Mouse (Mus musculus) gastrocnemius, adult 18-20 months (tissue): ENCODE measurements around the gene Selenof. TPM values are rescaled to one million over a fixed set of nuclear protein-coding genes. Genes with fewer than 3 reads are reported as not detected.

Source experiments
- DNase-seq: peaks from one replicate; pipeline ENCODE4 v3.0.0; 2021; ENCODE audit warnings: low spot score
- total RNA-seq, 2 experiments: library from RNA; stranded (reverse); gene quantifications; 2 replicates each; pipeline ENCODE4 v1.2.3; 2021

Selenof gene
- total RNA-seq, 2 experiments from 2014 or later: 109 to 111 TPM

DNA sequence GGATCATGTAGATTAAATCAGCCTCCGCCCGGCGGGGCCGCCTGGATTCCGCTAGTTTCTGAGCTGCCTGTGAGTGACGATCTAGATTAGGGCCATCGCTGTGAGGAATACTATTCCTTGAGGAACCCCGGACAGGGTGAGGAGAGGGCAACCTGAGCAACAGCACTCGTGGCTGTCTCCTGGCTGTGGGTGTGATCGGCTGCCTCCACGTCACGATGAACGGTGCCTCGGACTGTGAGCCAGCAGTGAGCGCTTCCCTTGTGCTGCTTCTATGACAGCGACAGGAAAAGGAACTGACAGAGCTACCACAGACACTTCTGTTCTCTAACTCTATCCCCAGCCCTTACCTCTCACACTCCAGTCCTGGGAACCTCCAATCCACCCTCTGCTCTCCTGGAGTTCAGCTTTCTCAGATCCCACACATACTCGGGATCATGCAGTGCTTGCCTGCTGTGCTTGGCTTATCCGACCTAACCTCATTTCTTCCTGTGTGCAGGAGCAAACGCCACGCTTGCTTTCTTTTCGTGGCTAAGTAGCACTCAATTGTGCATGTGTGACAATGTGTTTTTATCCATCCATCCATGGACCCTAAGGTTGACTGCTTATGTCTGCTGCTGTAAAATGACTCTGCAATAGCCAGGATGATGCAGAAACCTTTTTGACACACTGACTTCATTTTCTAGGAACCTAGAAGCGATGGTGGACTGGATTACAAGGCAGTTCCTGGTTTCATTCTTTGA, 8.4 kb upstream of the Selenof start:
- no peak for DNase-seq

GRCm38 (mm10) chr3:144563916-144564315, 6.2 kb upstream of the Selenof start:
- DNase-seq: no peak

- no peak for DNase-seq
These were observed 4.9 kb upstream of the Selenof start for GRCm38 (mm10) chr3:144565212-144565611.

DNA sequence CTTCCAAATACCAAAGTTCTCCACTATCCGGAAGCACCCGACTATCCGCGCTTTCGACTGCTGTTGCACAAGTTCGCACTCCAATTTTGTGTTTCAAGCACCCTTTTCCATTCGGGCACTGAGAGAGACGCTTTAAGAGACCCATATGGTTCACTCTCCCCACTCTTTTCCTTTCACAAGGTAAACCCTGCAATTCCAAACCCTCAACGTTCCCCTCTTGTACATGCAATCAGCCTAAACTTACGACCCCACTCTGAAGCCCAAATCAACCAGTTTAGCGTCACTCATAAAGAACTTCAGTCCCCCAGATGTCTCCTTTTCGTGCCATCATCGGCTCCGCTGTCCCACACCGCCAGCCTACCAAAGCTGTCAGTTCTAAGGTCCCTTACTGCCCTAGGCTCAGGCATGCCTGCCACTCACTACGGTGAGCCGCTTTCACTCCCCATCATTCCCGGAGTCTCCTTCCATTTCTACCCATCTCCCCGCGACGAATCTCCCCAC, 1.2 kb upstream of the Selenof start:
- DNase-seq: no peak

DNA sequence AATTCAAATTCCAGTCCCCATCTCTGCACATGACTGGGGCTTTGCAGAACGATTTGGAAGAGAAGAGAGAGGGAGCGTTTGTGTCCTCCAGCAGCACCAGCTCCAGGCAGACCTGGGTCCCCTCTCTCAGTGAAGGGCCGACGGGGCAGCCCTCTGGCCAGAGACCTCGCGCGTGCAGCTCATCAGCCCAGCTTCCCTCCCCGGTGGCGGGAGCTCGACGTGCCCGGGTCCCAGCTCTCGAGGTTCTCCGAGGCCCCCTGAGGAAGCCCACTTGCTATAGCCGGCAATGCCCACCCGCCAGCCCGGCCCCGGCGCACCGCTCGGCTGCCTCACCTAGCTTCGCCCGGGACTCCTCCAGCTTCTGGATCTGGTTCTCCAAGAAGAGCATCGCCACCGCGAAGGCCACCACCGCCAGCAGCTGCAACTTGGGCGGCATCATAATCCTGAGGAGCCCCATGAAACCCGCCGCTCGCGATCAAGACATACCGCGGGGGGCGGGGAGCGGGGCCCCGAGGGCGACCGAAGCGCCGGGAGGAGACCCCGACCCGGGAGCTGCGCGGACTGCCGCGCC, 618 bp upstream of the Selenof start:
- no peak for DNase-seq

GRCm38 (mm10) chr3:144570816-144571487, 848 bp downstream of the Selenof start:
- no peak for DNase-seq

DNA sequence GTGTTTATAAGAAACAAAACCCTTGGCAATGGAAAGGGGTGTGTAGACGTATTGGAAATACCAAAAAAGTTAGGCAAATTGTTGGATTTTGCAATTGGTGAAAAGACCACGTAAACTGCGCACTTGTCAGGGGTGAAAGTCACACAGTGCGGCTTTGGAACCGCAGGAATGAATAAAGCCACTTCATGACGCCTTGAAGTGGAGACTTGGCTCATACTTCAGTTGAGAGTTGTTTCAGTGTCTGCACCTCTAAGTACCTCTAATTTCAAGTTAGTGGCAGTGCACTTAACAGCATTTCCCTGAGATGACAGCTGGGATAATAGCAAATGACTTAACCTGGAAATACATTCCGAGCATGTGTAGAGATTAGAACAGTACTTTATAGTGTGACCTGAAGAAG, 4.2 kb downstream of the Selenof start:
- DNase-seq: no peak

DNA sequence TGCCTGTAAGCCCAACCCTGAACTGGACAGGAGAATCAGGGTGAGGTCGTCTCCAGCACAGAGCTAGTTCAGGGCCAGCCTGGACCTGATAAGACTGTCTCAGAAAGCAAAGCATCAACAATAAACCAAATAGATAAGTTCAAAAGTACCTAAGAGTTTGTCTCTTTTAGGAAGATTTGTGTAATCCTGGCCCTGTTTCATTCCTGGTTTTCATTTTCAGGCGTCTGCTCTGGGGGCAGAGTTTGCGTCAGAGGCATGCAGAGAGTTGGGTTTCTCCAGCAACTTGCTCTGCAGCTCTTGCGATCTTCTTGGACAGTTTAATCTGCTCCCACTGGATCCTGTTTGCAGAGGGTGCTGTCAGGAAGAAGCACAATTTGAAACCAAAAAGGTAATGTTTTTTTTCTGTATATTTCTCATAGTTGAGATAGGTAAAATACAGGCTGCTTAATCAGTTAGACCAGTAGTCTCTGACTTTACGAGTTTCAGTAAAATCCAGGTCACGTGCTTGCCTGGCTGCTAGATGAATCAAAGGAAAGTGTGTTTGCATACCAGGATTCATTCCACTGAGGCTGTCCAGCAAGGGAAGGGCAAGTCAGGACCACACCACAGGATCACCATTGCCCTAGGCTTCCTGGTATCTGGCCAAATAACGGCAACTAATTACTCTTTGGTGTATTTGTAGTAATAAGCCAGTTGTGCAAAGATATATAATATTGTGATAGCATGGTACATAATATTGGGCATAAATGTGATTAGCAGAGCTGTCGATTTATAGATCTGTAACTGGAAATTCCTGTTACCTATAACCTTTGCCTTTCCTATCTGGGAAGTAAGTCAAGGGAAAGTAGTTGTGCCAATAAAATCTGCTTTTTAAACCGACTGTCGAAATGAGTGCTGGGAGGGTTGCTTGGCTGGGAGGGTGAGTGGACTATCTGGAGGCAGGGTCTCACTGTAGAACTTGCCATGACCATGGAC, 7.5 kb downstream of the Selenof start:
- DNase-seq: no peak

DNA sequence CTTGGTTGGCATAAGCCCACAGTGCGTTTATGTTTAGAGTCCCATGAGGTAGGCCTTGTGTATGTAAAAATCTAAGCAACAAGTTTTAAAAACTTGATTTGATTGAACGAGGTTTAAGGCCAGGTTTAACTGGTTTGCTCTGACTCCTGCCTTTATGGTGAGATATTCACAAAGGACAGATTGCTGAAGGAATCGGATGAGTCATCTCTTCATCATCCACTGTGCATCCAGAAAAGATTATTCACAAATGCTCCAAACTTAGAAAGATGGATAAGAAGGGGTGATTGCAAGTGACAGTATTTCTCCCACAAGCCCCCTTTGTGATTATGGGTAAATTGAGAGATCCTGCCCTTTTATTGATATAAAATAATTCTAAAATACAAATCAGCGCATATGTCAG, 8.8 kb downstream of the Selenof start:
- DNase-seq: no peak

DNA sequence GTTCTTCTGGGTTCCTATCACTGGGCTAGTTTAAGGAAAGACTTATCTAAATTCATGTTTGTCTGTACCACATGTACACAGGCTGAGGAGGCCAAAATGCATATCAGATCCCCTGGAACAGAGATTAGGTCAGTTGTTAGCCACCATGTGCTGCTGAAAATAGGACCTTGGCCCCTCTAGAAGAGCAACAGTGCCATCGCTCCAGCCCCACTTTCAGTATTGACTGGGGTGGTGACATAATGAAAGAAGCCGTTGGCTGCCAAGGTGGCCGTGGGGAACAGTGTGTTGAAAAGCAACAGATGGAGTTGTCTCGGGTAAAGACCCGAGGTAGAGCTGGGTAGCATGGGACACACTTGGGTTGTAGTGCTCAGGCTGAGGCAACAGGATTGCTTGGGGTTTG, 9.7 kb downstream of the Selenof start:
- DNase-seq: no peak

DNA sequence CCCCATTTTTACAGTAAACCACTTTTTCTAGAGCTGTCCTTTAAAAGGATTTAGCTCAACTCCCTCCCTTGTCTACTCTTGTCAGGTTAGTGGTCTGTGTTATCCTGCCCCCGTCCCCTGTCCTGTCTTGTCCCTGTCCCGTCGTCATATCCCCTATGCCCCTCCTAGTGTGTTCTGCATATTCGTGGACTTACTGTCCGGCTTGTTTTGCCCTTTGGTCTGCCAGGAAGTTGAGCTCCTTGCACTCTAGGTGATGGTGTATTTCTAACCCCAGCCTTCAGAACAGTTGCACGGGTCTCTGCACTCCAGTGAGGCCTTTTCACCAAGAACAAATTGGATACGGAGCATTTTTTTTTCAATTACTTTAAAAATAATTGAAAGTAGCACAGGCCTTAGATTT, 10.2 kb downstream of the Selenof start:
- DNase-seq: no peak

GRCm38 (mm10) chr3:144581842-144582241, 11.7 kb downstream of the Selenof start:
- no peak for DNase-seq

- no peak for DNase-seq
These were observed 12.2 kb downstream of the Selenof start for GRCm38 (mm10) chr3:144582306-144582705.

DNA sequence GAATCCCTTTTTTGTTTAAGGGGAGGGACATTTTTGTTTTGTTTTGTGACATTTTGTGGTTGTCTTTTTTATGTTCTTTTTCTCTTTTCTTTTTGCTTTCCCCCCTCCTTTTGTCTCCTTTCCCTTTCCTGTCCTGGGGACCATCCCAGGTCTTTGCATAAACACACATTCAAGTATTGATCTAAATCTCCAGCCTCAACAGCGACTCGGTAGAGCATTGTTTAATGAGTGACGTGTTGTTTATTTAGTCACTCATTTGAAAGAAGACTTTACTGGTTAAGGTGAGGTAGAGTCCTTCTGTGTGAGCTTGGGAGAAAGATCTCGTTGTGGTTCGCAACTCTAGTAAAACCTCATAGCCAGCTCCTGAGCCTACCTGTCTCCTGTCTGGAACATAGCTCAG, 13.7 kb downstream of the Selenof start:
- DNase-seq: no peak

GRCm38 (mm10) chr3:144584789-144585553, 14.9 kb downstream of the Selenof start:
- DNase-seq: no peak

DNA sequence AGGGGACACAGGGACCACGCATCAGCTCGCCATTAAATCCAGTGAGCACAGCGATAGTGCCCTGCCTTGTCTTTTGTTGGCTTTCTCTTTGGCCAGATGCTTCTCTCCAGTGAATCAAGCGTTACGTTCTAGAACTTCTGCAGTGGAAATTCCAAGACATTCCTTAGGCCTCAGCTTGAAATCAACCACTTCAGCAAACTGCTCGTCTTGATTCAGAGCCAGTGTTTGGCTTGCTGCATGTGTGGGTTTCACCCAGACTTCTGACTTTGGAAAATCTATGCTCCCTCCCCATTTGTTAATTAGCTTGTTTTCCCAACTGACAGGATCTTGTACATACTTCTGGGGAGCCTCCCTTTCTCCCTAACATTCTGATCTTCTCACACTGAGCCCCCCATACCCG, 16.6 kb downstream of the Selenof start:
- no peak for DNase-seq

DNA sequence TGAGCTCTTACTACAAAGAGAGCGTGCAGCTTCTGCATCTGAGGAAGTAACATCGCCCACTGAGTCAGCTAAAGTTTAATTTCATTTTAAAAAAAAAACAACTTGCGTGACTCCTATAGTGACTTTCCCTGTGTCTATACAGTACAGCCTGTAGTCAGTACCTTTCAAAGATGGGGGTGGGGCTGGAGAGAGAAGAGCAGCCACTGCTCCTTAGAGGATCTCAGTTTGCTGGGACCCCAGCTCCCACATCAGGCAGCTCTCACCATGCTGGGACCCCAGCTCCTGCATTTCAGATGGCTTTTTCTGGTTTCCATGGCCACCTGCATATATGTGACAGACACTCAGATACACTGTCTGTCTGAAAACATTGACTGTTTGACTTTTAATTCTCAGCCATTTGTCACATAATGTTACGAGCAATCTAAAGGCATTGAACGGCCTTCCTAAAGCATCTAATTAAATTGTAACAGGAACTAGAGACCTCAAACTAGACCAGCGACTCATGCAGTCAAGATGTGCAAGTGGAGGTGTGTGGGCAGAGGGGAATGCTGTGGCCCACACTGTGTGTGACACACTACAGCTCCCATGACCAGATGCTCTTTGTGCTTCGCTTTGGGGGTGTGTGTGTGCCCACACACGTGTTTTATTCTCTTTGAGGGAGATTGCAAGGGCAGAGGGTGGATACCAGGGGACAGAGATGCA, 19.2 kb downstream of the Selenof start:
- no peak for DNase-seq

- DNase-seq: no peak
These were observed 23.1 kb downstream of the Selenof start for GRCm38 (mm10) chr3:144592992-144593785.

GRCm38 (mm10) chr3:144597121-144597520, 27.0 kb downstream of the Selenof start:
- no peak for DNase-seq
